Mouse (Mus musculus) ES-Bruce4 (cell line): Measurements from ENCODE around the gene Adcy1.

Experiments used
- CTCF ChIP-seq: IDR thresholded peaks from one replicate; pipeline ENCODE4 v1.8.1; 2011; ENCODE audit warnings: low read depth, low read length
- EP300 ChIP-seq: IDR thresholded peaks from 2 replicates; pipeline ENCODE4 v1.6.1; 2011; ENCODE audit warnings: low read depth, low read length; ENCODE audit not compliant: insufficient read depth
- POLR2A ChIP-seq: IDR thresholded peaks from one replicate; pipeline ENCODE4 v1.8.1; 2011; ENCODE audit warnings: low read length; ENCODE audit not compliant: insufficient read depth

DNA sequence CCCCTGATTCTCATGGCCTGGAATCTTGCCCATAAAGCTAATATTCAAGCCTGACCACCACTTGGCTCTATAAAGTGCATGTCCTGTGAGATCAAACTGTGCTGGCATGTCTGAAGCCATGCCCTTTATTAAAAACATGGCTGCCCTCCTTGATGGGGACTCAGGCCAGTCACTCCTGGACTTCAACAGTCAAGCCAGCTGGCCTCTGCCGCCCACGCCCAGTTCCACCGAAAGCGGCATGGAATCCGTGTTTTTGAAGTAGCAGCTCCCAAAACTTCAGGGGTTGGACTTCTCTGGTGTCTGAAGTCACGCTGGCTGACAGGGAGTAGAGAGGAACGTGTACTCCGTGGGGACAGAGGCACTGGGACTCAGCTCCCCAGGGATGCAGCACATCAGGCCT lies 84.2 kb downstream of the Adcy1 start:
- TF ChIP-seq CTCF (no peak), POLR2A (no peak), EP300 (no peak)
